Mouse (Mus musculus) liver, embryonic 14.5 days (tissue): Measurements from ENCODE around the gene Olfr553. TPM values are rescaled to one million over a fixed set of nuclear protein-coding genes. Genes with fewer than 3 reads are reported as not detected.

ENCODE experiments used
- ATAC-seq: fragments of 200-750 bp; cut with Nextera tagmentation; 2 replicates; pipeline ENCODE4 v1.8.0; 2017; ENCODE audit warnings: moderate number of reproducible peaks, mild to moderate bottlenecking, moderate library complexity; ENCODE audit not compliant: insufficient read depth
- DNase-seq, 3 experiments: peaks; one replicate each; pipeline ENCODE4 v3.0.0-alpha.2; 2012 to 2013; ENCODE audit warnings: low read depth in 3 of 3, low spot score in 3 of 3
- H3K27ac ChIP-seq: fragments of 300-500 bp; sonication (generic); 2 replicates; pipeline ENCODE4 v1.5.1; 2014; ENCODE audit warnings: moderate library complexity, mild to moderate bottlenecking, control low read depth, inconsistent platforms
- H3K27me3 ChIP-seq: fragments of 300-500 bp; sonication (generic); 2 replicates; pipeline ENCODE4 v1.6.1; 2014; ENCODE audit warnings: mild to moderate bottlenecking, low read length, moderate library complexity; ENCODE audit not compliant: control insufficient read depth, insufficient read depth
- H3K36me3 ChIP-seq: fragments of 300-500 bp; sonication (generic); replicated peaks from 2 replicates; pipeline ENCODE4 v1.6.1; 2014; ENCODE audit warnings: low read depth; ENCODE audit not compliant: control insufficient read depth, insufficient read depth
- H3K4me1 ChIP-seq, 2 experiments: fragments of 200-500 bp in 1 of 2; fragments of 300-500 bp in 1 of 2; sonication (generic) in 1 of 2; replicated peaks; 2 replicates each; pipeline ENCODE4 v1.6.1; 2012 to 2014; ENCODE audit warnings: antibody characterized with exemption in 1 of 2, inconsistent platforms in 1 of 2, low read length in 1 of 2; ENCODE audit not compliant: control insufficient read depth in 2 of 2, insufficient read depth in 2 of 2
- H3K4me2 ChIP-seq: fragments of 300-500 bp; sonication (generic); 2 replicates; pipeline ENCODE4 v1.6.1; 2014; ENCODE audit warnings: low read depth, mild to moderate bottlenecking, control low read depth, moderate library complexity
- H3K4me3 ChIP-seq, 2 experiments: fragments of 200-500 bp in 1 of 2; fragments of 300-500 bp in 1 of 2; sonication (generic) in 1 of 2; 2 replicates each; pipeline ENCODE4 v1.5.1; 2012 to 2014; ENCODE audit warnings: low read depth in 2 of 2, low read length in 2 of 2, mild to moderate bottlenecking in 2 of 2, control low read depth in 1 of 2, inconsistent platforms in 1 of 2, moderate library complexity in 1 of 2; ENCODE audit not compliant: insufficient read depth in 1 of 2
- H3K9ac ChIP-seq: fragments of 300-500 bp; sonication (generic); replicated peaks from 2 replicates; pipeline ENCODE4 v1.6.1; 2014; ENCODE audit warnings: mild to moderate bottlenecking, control low read depth, moderate library complexity
- H3K9me3 ChIP-seq: fragments of 300-500 bp; sonication (generic); 2 replicates; pipeline ENCODE4 v1.6.1; 2016; ENCODE audit warnings: low read length, mixed read lengths; ENCODE audit not compliant: control insufficient read depth
- CTCF ChIP-seq: IDR thresholded peaks from 2 replicates; pipeline ENCODE4 v1.5.1; 2016; ENCODE audit warnings: antibody characterized with exemption, low read depth, control low read depth
- EP300 ChIP-seq: IDR thresholded peaks from 2 replicates; pipeline ENCODE4 v1.6.1; 2016; ENCODE audit warnings: antibody characterized with exemption, low read depth
- WGBS: fragments of 180-500 bp; shearing (Covaris S2); extraction: QIAGEN DNeasy Blood & Tissue Kit; methylation state at CpG from one replicate; pipeline ENCODE4 v1.1.7; 2014; ENCODE audit not compliant: insufficient replicate concordance; 5-methylcytosine and 5-hydroxymethylcytosine counted together
- polyA plus RNA-seq, 2 experiments: library from polyadenylated mRNA; depleted of rRNA in 1 of 2; stranded (reverse) in 1 of 2; unstranded in 1 of 2; fragments of >200 nt; fragmentation: Nextera tagmentation in 1 of 2; extraction: Ambion mirVana in 1 of 2; gene quantifications; 2 replicates each; pipeline versions ENCODE4 v1.2.1 to v1.2.3; 2012 to 2014

Gene Olfr553
- polyA plus RNA-seq, 2 experiments, result not detected

GRCm38 (mm10) chr7:102591786-102592185 is 26.2 kb downstream of the Olfr553 start, which contains the start of gene Olfr551:
Gene Olfr551, minus strand, starts transcription at chr7:102591886.
- no peak within 1 kb of the TSS for H3K4me2 ChIP-seq
- no peak for DNase-seq
- H3K9me3 ChIP-seq, result no peaks in the 10 kb centered on the region
- H3K4me3 ChIP-seq, result no peak within 1 kb of the TSS
- no peak within 1 kb of the TSS for H3K9ac ChIP-seq
- no peaks in the 10 kb centered on the region for H3K27me3 ChIP-seq
- 73% methylated on average over 3 of the region's 3 CpGs for WGBS
- no peak for TF ChIP-seq EP300
- H3K27ac ChIP-seq, result no peak within 1 kb of the TSS
- no peaks in the 10 kb centered on the region for H3K36me3 ChIP-seq
- no peaks in the 10 kb centered on the region for H3K4me1 ChIP-seq
- no peak for ATAC-seq

- Histone ChIP-seq H3K4me3 (no peak overlapping the region), H3K36me3 (no peaks in the 10 kb centered on the region), H3K27ac (no peak overlapping the region), H3K9me3 (no peaks in the 10 kb centered on the region), H3K9ac (no peak overlapping the region), H3K27me3 (no peaks in the 10 kb centered on the region), H3K4me2 (no peak overlapping the region), H3K4me1 (no peaks in the 10 kb centered on the region)
- WGBS, result 9% methylated on average over 6 of the region's 6 CpGs
- no peak for ATAC-seq
- TF ChIP-seq CTCF (no peak), EP300 (no peak)
- DNase-seq, result no peak
Measured at GRCm38 (mm10) chr7:102575998-102576397, 42.0 kb downstream of the Olfr553 start.

GRCm38 (mm10) chr7:102573174-102573830 is 44.7 kb downstream of the Olfr553 start:
- no peaks in the 10 kb centered on the region for H3K27me3 ChIP-seq
- no peak for DNase-seq
- H3K9ac ChIP-seq, result no peak overlapping the region
- WGBS, result 60% methylated on average over 3 of the region's 3 CpGs
- H3K9me3 ChIP-seq, result no peaks in the 10 kb centered on the region
- H3K27ac ChIP-seq, result no peak overlapping the region
- no peak for TF ChIP-seq EP300
- TF ChIP-seq CTCF, result no peak
- no peak overlapping the region for H3K4me2 ChIP-seq
- no peak for ATAC-seq
- H3K4me3 ChIP-seq, result no peak overlapping the region
- no peaks in the 10 kb centered on the region for H3K36me3 ChIP-seq
- no peaks in the 10 kb centered on the region for H3K4me1 ChIP-seq

GRCm38 (mm10) chr7:102571142-102571541 is 46.9 kb downstream of the Olfr553 start, which contains the start of gene Olfr550:
Gene Olfr550, plus strand, starts transcription at chr7:102571442.
- ATAC-seq (no peak), DNase-seq (no peak)
- no peak within 1 kb of the TSS for H3K4me2 ChIP-seq
- H3K4me3 ChIP-seq, result no peak within 1 kb of the TSS
- 78% methylated on average over 8 of the region's 8 CpGs for WGBS
- no peaks in the 10 kb centered on the region for H3K4me1 ChIP-seq
- H3K27ac ChIP-seq, result no peak within 1 kb of the TSS
- H3K9ac ChIP-seq, result no peak within 1 kb of the TSS
- H3K9me3 ChIP-seq, result no peaks in the 10 kb centered on the region
- TF ChIP-seq EP300 (no peak), CTCF (no peak)
- no peaks in the 10 kb centered on the region for H3K27me3 ChIP-seq
- no peaks in the 10 kb centered on the region for H3K36me3 ChIP-seq

GRCm38 (mm10) chr7:102566219-102566618 is 51.8 kb downstream of the Olfr553 start:
- no peak overlapping the region for H3K9ac ChIP-seq
- no peak overlapping the region for H3K4me2 ChIP-seq
- WGBS, result 68% methylated on average over 4 of the region's 4 CpGs
- TF ChIP-seq CTCF, result peak; percentile 18; the same call in 1 of the 2 replicates
- no peak for TF ChIP-seq EP300
- H3K4me1 ChIP-seq, result peaks cover 0 to 6% of the 10 kb centered on the region in 2 experiments; a peak in 3 of 4 replicates
- H3K4me3 ChIP-seq, result no peak overlapping the region
- no peak for ATAC-seq
- no peak for DNase-seq
- H3K27ac ChIP-seq, result no peak overlapping the region
- no peaks in the 10 kb centered on the region for H3K9me3 ChIP-seq
- H3K36me3 ChIP-seq, result no peaks in the 10 kb centered on the region
- no peaks in the 10 kb centered on the region for H3K27me3 ChIP-seq
